Mouse (Mus musculus) brain, embryonic 14.5 days (tissue): ENCODE measurements around the gene 9530053A07Rik. TPM values are rescaled to one million over a fixed set of nuclear protein-coding genes. Genes with fewer than 3 reads are reported as not detected.
"Not testable (repeated sequence)": the region's sequence is repeated elsewhere in the genome, so short reads cannot be mapped to it uniquely, and the experiment has no call there.

ENCODE experiments used
- DNase-seq: peaks from one replicate; pipeline ENCODE4 v3.0.0-alpha.2; 2011; ENCODE audit warnings: low read depth
- CTCF ChIP-seq: fragments of 200-500 bp; IDR thresholded peaks from 2 replicates; pipeline ENCODE4 v1.5.1; 2012; ENCODE audit warnings: inconsistent platforms, mild to moderate bottlenecking, moderate library complexity, borderline replicate concordance; ENCODE audit not compliant: insufficient read depth, insufficient read length; ENCODE audit errors: extremely low read depth
- POLR2A ChIP-seq: fragments of 200-500 bp; IDR thresholded peaks from 2 replicates; pipeline ENCODE4 v1.6.1; 2012; ENCODE audit warnings: mild to moderate bottlenecking, inconsistent platforms, borderline replicate concordance; ENCODE audit not compliant: poor library complexity, insufficient read depth, insufficient read length, severe bottlenecking; ENCODE audit errors: extremely low read depth
- polyA plus RNA-seq: library from polyadenylated mRNA; depleted of rRNA; stranded (reverse); fragments of >200 nt; gene quantifications from 2 replicates; pipeline ENCODE4 v1.2.3, GENCODE M21; 2012

Gene 9530053A07Rik
- polyA plus RNA-seq, 1 experiment, result 0.05 TPM

- no peak for DNase-seq
- TF ChIP-seq POLR2A (no peak), CTCF (no peak)
Observed at GRCm38 (mm10) chr7:28149841-28150240, 20.6 kb downstream of the 9530053A07Rik start.

GRCm38 (mm10) chr7:28151584-28152221 is 22.4 kb downstream of the 9530053A07Rik start:
- peak; percentile 52; the same call in 1 of the 2 replicates for TF ChIP-seq CTCF
- TF ChIP-seq POLR2A, result no peak
- peak; percentile 30 for DNase-seq

GRCm38 (mm10) chr7:28153595-28153994 is 24.3 kb downstream of the 9530053A07Rik start:
- DNase-seq, result not testable (repeated sequence)

- no peak for TF ChIP-seq POLR2A
- no peak for TF ChIP-seq CTCF
- no peak for DNase-seq
Observed at GRCm38 (mm10) chr7:28159292-28159691, 30.0 kb downstream of the 9530053A07Rik start.

GRCm38 (mm10) chr7:28159893-28160292 is 30.6 kb downstream of the 9530053A07Rik start:
- TF ChIP-seq CTCF, result no peak
- no peak for TF ChIP-seq POLR2A
- no peak for DNase-seq

- peak; percentile 5 for DNase-seq
- TF ChIP-seq POLR2A, result no peak
- no peak for TF ChIP-seq CTCF
Observed at GRCm38 (mm10) chr7:28161163-28161749, 32.0 kb downstream of the 9530053A07Rik start.

GRCm38 (mm10) chr7:28165406-28165805 is 36.1 kb downstream of the 9530053A07Rik start:
- TF ChIP-seq CTCF (no peak), POLR2A (no peak)
- DNase-seq, result no peak

GRCm38 (mm10) chr7:28168320-28169115 is 39.3 kb downstream of the 9530053A07Rik start:
- TF ChIP-seq CTCF, result peak; percentile 73
- no peak for TF ChIP-seq POLR2A
- DNase-seq, result peak; percentile 89

GRCm38 (mm10) chr7:28169489-28170422 is 40.5 kb downstream of the 9530053A07Rik start, which contains the start of gene Fbl:
TSS of gene Fbl (plus strand) at chr7:28169710.
- DNase-seq, result peak; percentile 98
- TF ChIP-seq POLR2A (peak; percentile 20; the same call in 1 of the 2 replicates), CTCF (no peak)

GRCm38 (mm10) chr7:28175358-28175757 is 46.1 kb downstream of the 9530053A07Rik start:
- TF ChIP-seq POLR2A (no peak), CTCF (no peak)
- DNase-seq, result no peak

- DNase-seq, result peak; percentile 100
- peak; percentile 21; the same call in 1 of the 2 replicates for TF ChIP-seq POLR2A
- TF ChIP-seq CTCF, result no peak
Observed at GRCm38 (mm10) chr7:28179228-28179627, 50.0 kb downstream of the 9530053A07Rik start, which contains the start of gene Dyrk1b. TSS of gene Dyrk1b (plus strand) at chr7:28179469.
